Mouse (Mus musculus) frontal cortex, adult (tissue): ENCODE data around the gene Olfr472.
"Not testable (repeated sequence)": the region's sequence is repeated elsewhere in the genome, so short reads cannot be mapped to it uniquely, and the experiment has no call there.

Experiments used
- ATAC-seq: cut with Nextera tagmentation; 2 replicates; pipeline ENCODE4 v1.9.2; 2017; ENCODE audit warnings: mild to moderate bottlenecking, moderate library complexity, mixed read lengths; ENCODE audit not compliant: low TSS enrichment

Olfr472 gene

GRCm38 (mm10) chr7:107897602-107898001 is at the start of gene Olfr472:
Gene Olfr472, plus strand, starts transcription at chr7:107897902.
- ATAC-seq: no peak

DNA sequence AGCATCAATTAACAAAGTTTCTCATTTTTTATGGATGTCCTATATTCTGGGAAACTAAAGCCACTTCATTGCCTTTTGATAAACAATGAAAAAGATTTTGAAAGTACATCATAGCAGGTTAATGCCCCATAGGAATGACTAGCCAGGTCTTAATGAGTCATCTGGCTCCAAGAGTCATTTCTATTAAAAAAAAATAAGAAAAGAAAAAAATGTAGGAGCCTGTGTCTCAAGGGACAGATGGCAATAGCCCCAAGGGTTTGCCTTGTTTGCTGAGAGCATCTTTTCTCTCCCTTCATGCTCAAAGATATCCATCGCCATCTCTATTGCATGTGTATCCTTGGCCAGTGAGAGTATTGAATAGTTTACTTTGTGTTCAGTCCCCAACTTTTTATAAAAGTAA is 32.4 kb downstream of the Olfr472 start, which contains the start of gene Olfr473:
Gene Olfr473 (plus strand): TSS at position 301 of the 400 bp plus-strand sequence.
- ATAC-seq: no peak

DNA sequence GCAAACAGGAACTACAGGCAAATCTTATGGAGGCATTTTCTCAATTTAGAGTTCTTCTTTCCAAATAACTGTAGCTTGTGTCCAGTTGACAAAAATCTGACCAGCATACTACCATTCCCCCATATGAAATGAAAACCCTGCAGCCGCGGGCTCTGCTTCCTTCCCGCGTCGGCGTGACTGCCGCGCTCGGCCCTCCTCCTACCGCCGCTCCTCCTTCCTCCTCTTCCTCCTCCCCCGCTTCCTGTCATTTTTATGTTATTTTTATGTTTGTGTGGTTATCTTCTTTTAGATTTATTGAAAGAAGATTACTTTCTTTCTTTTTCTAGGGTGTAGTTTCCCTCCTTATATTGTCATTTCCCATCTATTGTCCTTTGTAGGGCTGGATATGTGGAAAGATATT is 54.8 kb downstream of the Olfr472 start:
- ATAC-seq: not testable (repeated sequence)

DNA sequence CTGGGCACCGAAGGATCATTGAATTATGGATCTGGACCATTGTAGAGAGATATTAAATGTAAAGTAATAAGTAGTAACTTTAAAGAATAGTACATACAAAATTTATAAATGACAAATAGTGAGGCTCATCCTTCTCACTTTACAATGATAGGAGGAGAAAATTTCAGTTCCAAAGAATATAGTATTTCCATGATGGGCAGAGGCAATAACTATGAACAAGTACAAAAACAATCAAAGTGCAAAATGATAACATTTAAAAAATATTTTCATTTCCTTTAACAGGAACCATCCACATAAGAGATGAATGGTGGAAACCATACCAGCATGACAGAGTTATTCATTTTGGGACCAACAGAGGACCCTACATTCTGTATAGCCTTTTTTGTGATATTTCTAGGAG is 56.6 kb downstream of the Olfr472 start, which contains the start of gene Olfr474:
Gene Olfr474 (plus strand): TSS at position 301 of the 400 bp plus-strand sequence.
- no peak for ATAC-seq
